Mouse (Mus musculus) adrenal gland, postnatal 36 days (tissue): ENCODE measurements around the gene Mettl23. TPM values are rescaled to one million over a fixed set of nuclear protein-coding genes. Genes with fewer than 3 reads are reported as not detected.
"Not testable (repeated sequence)": the region's sequence is repeated elsewhere in the genome, so short reads cannot be mapped to it uniquely, and the experiment has no call there.

Experiments
- DNase-seq, 2 experiments: peaks; one replicate each; pipeline ENCODE4 v3.0.0; 2021; ENCODE audit warnings: mixed read lengths in 1 of 2
- total RNA-seq, 2 experiments: library from RNA; stranded (reverse); gene quantifications; 2 replicates each; pipeline ENCODE4 v1.2.3; 2021

The Mettl23 gene
- total RNA-seq, 2 experiments from 2014 or later, result 31.2 to 36.2 TPM

- DNase-seq, result no peak
Measured at GRCm38 (mm10) chr11:116880839-116881238, 37.8 kb downstream of the Mettl23 start.

- DNase-seq, result no peak
Measured at GRCm38 (mm10) chr11:116881440-116881839, 38.4 kb downstream of the Mettl23 start.

- DNase-seq, result no peak
Measured at GRCm38 (mm10) chr11:116882446-116882845, 39.4 kb downstream of the Mettl23 start.

- DNase-seq, result no peak
Measured at GRCm38 (mm10) chr11:116884061-116884460, 41.0 kb downstream of the Mettl23 start.

- DNase-seq, result peak; percentile 74 to 77
Measured at GRCm38 (mm10) chr11:116885275-116886151, 42.4 kb downstream of the Mettl23 start.

- DNase-seq, result no peak
Measured at GRCm38 (mm10) chr11:116887136-116887535, 44.1 kb downstream of the Mettl23 start.

GRCm38 (mm10) chr11:116893532-116894442, 50.7 kb downstream of the Mettl23 start:
- no peak for DNase-seq

GRCm38 (mm10) chr11:116895402-116895801, 52.3 kb downstream of the Mettl23 start:
- no peak for DNase-seq

GRCm38 (mm10) chr11:116899247-116899646, 56.2 kb downstream of the Mettl23 start:
- no peak for DNase-seq

GRCm38 (mm10) chr11:116902588-116902987, 59.5 kb downstream of the Mettl23 start:
- DNase-seq, result not testable (repeated sequence)

Other genes starting within 250 kb of the Mettl23 start
- gene Rhbdf2, start 216.3 kb upstream of the Mettl23 start, total RNA-seq, result 10 to 100 TPM; 12.5 to 17.5 TPM
- gene Prcd, start 189.7 kb upstream of the Mettl23 start, total RNA-seq, result 10 to 100 TPM in 1 of 2 experiments, 1 to 10 TPM in 1; 9.6 to 14.1 TPM
- 10 to 100 TPM; 25.0 to 36.5 TPM for gene Cygb, start 189.0 kb upstream of the Mettl23 start, total RNA-seq
- under 1 TPM in 1 of 2 experiments, not detected in 1; 0.33 TPM for gene St6galnac1, start 67.8 kb upstream of the Mettl23 start, total RNA-seq
- gene Mxra7, start 15.2 kb upstream of the Mettl23 start, total RNA-seq, result 10 to 100 TPM; 38.6 to 52.5 TPM
- 10 to 100 TPM; 33.0 to 46.7 TPM for gene Jmjd6, start 171 bp downstream of the Mettl23 start, total RNA-seq
- 10 to 100 TPM; 33.7 to 35.2 TPM for gene Mfsd11, start 9.2 kb downstream of the Mettl23 start, total RNA-seq
- 100 to 1,000 TPM; 235 to 275 TPM for gene Srsf2, start 9.8 kb downstream of the Mettl23 start, total RNA-seq
- gene Mgat5b, start 75.6 kb downstream of the Mettl23 start, total RNA-seq, result 1 to 10 TPM in 1 of 2 experiments, under 1 TPM in 1; 0.36 to 1.1 TPM